Mouse (Mus musculus) monocyte, adult 59 days (primary cell): ENCODE results near the gene Mboat2. TPM values are rescaled to one million over a fixed set of nuclear protein-coding genes. Genes with fewer than 3 reads are reported as not detected.

ENCODE experiments used
- total RNA-seq, 2 experiments: library from RNA; stranded (reverse); gene quantifications; one replicate each; pipeline ENCODE4 v1.2.4; 2023

Gene Mboat2
- total RNA-seq, result under 1 TPM in 1 of 2 experiments, not detected in 1; 0.94 TPM

DNA sequence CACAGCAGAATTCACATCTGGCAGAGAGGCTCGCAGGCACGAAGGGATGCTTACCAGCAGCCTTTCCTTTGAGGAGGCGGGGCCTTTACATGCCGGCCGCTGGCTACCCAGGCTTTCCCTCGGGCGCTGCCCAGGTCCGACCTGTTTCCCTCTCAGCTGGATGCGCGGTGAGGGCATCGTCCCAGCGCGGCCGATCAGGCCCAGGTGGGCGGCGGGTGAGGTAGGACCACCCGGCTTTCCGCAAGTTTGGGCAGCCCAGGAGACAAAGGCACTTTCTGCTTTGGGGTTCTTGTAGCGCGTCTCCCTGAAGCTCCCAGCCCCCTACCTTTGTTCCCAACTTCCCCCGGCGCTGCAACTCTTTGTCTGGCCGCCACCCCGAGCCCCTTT is at the start of gene Mboat2:
Gene Mboat2 (plus strand): TSS at position 114 of the 387 bp plus-strand sequence.

DNA sequence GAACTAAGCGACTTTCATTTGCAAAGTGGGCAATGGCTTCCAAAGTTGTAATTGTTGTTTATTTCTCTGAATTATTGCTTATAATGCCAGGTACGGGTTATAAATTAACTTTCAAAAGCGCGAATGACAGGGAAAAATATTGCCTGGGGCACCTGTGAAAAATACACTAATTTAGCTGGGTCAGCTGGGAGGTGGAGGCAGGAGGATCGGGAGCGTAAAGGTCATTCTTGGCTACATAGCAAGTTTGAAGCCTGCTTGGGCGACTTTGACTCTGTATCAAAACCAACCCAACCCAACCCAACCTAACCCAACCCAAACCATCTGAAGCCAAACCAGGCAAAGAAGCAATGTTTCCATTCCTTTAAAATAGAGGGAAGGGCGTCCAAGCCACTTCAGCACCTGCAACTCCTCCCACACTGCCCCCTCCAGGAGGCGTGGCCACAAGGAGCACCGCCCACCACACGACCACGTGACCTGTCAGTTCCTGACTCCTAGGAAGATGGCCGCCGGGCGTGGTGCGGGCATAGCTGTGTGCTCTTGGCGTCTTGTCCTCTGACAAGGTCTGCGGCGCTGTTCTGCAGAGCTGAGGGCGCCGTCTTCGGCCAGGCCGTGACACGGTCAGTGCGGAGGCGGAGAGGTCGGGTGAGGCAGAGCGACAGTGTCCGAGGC is 143.9 kb downstream of the Mboat2 start, which contains the start of gene Kidins220:
Gene Kidins220 (plus strand): TSS at position 480 of the 669 bp plus-strand sequence.

Other genes starting within 250 kb of the Mboat2 start
- 10 to 100 TPM; 65.9 to 82.8 TPM for gene Klf11, start 179.6 kb upstream of the Mboat2 start, total RNA-seq
- not detected for gene Cys1, start 149.1 kb upstream of the Mboat2 start, total RNA-seq
- gene Rrm2, start 122.6 kb upstream of the Mboat2 start, total RNA-seq, result 1 to 10 TPM; 1.9 to 3.6 TPM
- gene Kidins220, start 144.0 kb downstream of the Mboat2 start, total RNA-seq, result 10 to 100 TPM; 92.2 to 97.5 TPM